Mouse (Mus musculus): ENCODE data around the gene Nr4a1.

- no peak for TF ChIP-seq CTCF (IDR thresholded peaks at IDR 0.05; ENCODE audit: control insufficient read depth, insufficient read depth, low read length)
- no peak for TF ChIP-seq POLR2A (IDR thresholded peaks at IDR 0.05; ENCODE audit: borderline replicate concordance, control insufficient read depth, low read depth, low read length)
These were observed 1.9 kb downstream of the Nr4a1 start for GRCm38 (mm10) chr15:101255842-101256462.
